Mouse (Mus musculus): Measurements from ENCODE around the gene Trhr2.

- no peak for TF ChIP-seq CTCF (IDR thresholded peaks at IDR 0.05)
- TF ChIP-seq EP300 (IDR thresholded peaks at IDR 0.05; ENCODE audit: insufficient read depth, low read depth, low read length) = no peak
- no peak for TF ChIP-seq POLR2A (IDR thresholded peaks at IDR 0.05; ENCODE audit: insufficient read depth, low read depth, low read length)
Measured at GRCm38 (mm10) chr8:122360696-122361416, at the start of gene Trhr2.
